Mouse (Mus musculus) liver, embryonic 14.5 days (tissue): ENCODE measurements around the gene Grip1.

ENCODE experiments used
- CTCF ChIP-seq: IDR thresholded peaks from 2 replicates; pipeline ENCODE4 v1.5.1; 2016; ENCODE audit warnings: antibody characterized with exemption, low read depth, control low read depth
- EP300 ChIP-seq: IDR thresholded peaks from 2 replicates; pipeline ENCODE4 v1.6.1; 2016; ENCODE audit warnings: antibody characterized with exemption, low read depth

- no peak for TF ChIP-seq CTCF
- no peak for TF ChIP-seq EP300
Measured at GRCm38 (mm10) chr10:119405612-119406011, 48.0 kb upstream of the Grip1 start.
